Mouse (Mus musculus) urinary bladder, adult 2 months (tissue): ENCODE data around the gene Stfa2. TPM values are rescaled to one million over a fixed set of nuclear protein-coding genes. Genes with fewer than 3 reads are reported as not detected.
"Not testable (repeated sequence)": the region's sequence is repeated elsewhere in the genome, so short reads cannot be mapped to it uniquely, and the experiment has no call there.

Experiments used
- DNase-seq: peaks from one replicate; pipeline ENCODE4 v3.0.0; 2022; ENCODE audit warnings: low spot score
- polyA plus RNA-seq: library from polyadenylated mRNA; depleted of rRNA; stranded (reverse); fragments of >200 nt; gene quantifications from 2 replicates; pipeline ENCODE4 v1.2.3, GENCODE M21; 2012; rRNA removed

Gene Stfa2
- polyA plus RNA-seq = not detected in 2 replicates

DNA sequence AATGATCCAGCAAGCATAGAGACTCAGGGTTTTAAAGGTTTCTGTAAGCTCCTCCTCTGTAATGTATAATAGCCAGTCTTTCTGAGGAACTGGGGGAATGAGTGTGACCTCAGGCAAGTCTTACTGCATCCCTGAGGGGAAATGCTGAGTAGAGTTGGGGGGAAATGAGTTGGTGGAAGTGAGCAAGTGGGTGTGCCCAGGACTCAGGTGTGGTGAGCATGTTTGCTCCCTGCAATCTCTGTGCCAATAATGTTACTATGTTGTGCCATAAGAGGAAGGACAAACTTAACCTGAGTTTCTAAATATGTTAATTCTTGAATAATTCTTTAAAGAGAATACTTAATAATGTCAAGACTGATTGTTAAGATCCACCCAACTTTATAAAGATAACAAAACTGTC, at the start of gene Stfa2:
Gene Stfa2 (minus strand): TSS at position 101 of the 400 bp plus-strand sequence.
- DNase-seq = no peak

DNA sequence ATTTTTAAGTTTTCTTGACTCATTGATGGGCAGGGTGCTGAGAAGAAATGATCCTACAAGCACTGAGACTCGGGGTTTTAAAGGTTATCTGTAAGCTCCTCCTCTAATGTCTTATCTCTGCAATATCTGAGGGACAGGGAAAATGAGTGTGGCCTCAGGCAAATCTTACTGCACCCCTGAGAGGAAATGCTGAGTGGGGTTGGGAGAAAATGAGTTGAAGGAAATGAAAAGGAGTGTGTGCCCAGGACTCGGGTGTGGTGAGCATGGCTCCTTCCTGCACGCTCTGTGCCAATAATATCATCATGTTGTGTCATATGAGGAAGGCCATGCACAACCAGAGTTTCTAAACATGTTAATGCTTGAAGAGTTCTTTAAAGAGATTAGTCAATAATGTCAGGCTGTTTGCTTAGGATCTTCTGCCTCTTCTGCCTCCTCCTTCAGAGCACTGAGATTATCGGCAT, 47.1 kb upstream of the Stfa2 start, which contains the start of gene Stfa3:
Gene Stfa3 (minus strand): TSS at position 51 of the 461 bp plus-strand sequence.
- DNase-seq = no peak

DNA sequence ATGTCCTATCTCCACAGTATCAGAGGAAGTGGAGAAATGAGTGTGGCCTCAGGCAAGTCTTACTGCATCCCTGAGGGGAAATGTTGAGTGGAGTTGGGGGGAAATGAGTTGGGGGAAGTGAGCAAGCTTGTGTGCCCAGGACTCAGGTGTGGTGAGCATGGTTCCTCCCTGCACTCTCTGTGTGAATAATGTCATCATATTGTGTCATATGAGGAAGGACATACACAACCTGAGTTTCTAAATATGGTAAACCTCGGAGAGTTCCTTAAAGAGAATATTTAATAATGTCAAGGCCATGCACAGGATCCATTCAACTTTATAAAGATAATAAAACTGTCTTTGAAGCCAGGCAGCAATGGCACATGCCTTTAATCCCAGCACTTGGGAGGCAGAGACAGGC, 12.7 kb upstream of the Stfa2 start:
- DNase-seq = not testable (repeated sequence)

DNA sequence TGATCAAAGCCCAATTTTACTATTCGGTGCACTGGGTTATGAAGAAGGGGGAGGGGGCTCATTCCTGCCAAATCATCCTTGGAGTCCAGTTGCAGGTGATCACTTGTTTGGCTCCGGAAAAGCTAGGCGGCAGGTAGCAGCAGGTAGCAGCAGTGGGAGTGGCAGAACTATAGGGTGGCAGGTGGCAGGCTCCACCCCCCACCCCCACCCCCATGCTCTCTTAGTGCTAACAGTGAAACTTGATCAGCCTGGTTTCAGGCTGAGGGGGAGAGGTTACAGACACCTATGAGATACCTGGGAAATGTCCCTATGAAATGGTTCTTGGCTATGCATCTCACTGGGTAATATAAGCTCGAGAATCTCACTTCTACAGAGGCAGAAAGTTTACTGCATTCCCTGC, 19.2 kb downstream of the Stfa2 start:
- no peak for DNase-seq

DNA sequence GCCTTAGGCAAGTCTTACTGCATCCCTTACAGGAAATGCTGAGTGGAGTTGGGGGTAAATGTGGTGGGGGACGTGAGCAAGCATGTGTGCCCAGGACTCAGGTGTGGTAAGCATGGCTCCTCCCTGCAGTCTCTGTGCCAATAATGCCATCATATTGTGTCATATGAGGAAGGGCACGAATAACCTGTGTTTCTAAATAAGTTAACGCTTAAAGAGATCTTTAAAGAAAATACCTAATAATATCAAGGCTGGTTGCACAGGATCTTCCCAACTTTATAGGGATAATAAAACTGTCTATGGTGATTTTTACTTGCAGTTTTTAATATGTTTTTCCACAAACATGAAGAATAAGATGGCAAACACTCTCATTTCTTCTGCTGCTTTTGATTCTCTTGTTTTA, 40.6 kb downstream of the Stfa2 start, which contains the start of gene BC100530:
Gene BC100530 (minus strand): TSS at position 101 of the 400 bp plus-strand sequence.
- DNase-seq = not testable (repeated sequence)

Other genes with a start within 250 kb of the Stfa2 start
- not detected in 2 replicates for gene Gm5483, start 224.2 kb downstream of the Stfa2 start, polyA plus RNA-seq
- not detected in 2 replicates for gene Gm5416, start 198.1 kb downstream of the Stfa2 start, polyA plus RNA-seq
- gene 2010005H15Rik, start 187.0 kb downstream of the Stfa2 start, polyA plus RNA-seq = 0.15 TPM in 1 of 2 replicates, not detected in the other
- not detected in 2 replicates for gene Stfa1, start 131.5 kb downstream of the Stfa2 start, polyA plus RNA-seq
- not detected in 2 replicates for gene BC117090, start 74.1 kb downstream of the Stfa2 start, polyA plus RNA-seq
- not detected in 2 replicates for gene BC100530, start 40.7 kb downstream of the Stfa2 start, polyA plus RNA-seq
- 0.23 TPM in 1 of 2 replicates, not detected in the other for gene Stfa3, start 46.9 kb upstream of the Stfa2 start, polyA plus RNA-seq
- 0.01 and 0.06 TPM in 2 replicates for gene Casr, start 153.7 kb upstream of the Stfa2 start, polyA plus RNA-seq